Mouse (Mus musculus): ENCODE results near the gene Crygs. TPM values are rescaled to one million over a fixed set of nuclear protein-coding genes. Genes with fewer than 3 reads are reported as not detected.

Gene Crygs
- polyA plus RNA-seq, 1 experiment from 2014 or later, result 0.17 TPM

- H3K36me3 ChIP-seq (replicated peaks), result no peaks in the 10 kb centered on the region
- no peak overlapping the region for H3K27ac ChIP-seq (replicated peaks)
- H3K9me3 ChIP-seq, result no peaks in the 10 kb centered on the region
- no peaks in the 10 kb centered on the region for H3K4me1 ChIP-seq
- WGBS, result 57% methylated on average over 5 of the region's 5 CpGs
- no peak for DNase-seq (ENCODE audit: low spot score)
- H3K27me3 ChIP-seq (replicated peaks; ENCODE audit: low read depth, poor library complexity, severe bottlenecking), result no peaks in the 10 kb centered on the region
- no peak overlapping the region for H3K4me3 ChIP-seq
Observed at GRCm38 (mm10) chr16:22775471-22775985, 35.8 kb downstream of the Crygs start.

GRCm38 (mm10) chr16:22768661-22769060 lies 42.7 kb downstream of the Crygs start:
- no peak overlapping the region for H3K4me3 ChIP-seq
- no peaks in the 10 kb centered on the region; the same call in 1 of the 2 replicates for H3K4me1 ChIP-seq
- H3K27ac ChIP-seq (replicated peaks), result no peak overlapping the region
- DNase-seq (ENCODE audit: low spot score), result no peak
- no peaks in the 10 kb centered on the region for H3K27me3 ChIP-seq (replicated peaks; ENCODE audit: low read depth, poor library complexity, severe bottlenecking)
- H3K9me3 ChIP-seq, result no peaks in the 10 kb centered on the region
- no peaks in the 10 kb centered on the region for H3K36me3 ChIP-seq (replicated peaks)
- WGBS, result 90% methylated on average over 8 of the region's 8 CpGs

GRCm38 (mm10) chr16:22767405-22767804 lies 44.0 kb downstream of the Crygs start:
- DNase-seq (ENCODE audit: low spot score), result no peak
- Histone ChIP-seq H3K36me3 (replicated peaks) (no peaks in the 10 kb centered on the region), H3K4me1 (no peaks in the 10 kb centered on the region; the same call in 1 of the 2 replicates), H3K4me3 (no peak overlapping the region), H3K27me3 (replicated peaks; ENCODE audit: low read depth, poor library complexity, severe bottlenecking) (no peaks in the 10 kb centered on the region), H3K9me3 (no peaks in the 10 kb centered on the region), H3K27ac (replicated peaks) (no peak overlapping the region)
- 90% methylated on average over 3 of the region's 3 CpGs for WGBS

DNA sequence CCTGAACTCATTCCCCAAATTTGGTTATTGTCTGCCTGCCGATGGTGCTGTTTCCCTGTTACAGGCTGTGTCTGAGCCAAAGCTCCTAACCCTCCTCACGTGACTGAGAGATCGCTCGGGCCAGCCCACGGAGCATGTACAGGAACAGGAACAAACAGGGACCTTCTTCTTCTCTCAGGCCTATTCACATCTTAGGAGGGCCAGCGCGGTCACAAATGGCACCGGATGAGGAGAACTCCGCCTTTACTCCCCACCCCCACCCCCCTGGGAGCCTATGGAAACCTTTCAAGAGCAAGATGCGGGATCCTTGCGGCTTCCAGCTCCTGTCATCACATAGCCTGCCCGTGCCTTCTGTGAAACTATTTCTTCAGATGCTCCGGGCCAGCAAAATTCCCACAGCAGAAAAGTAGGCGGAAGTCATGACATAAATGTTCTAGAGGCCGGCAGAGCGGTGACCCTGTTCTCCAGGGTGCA lies 44.6 kb downstream of the Crygs start:
- Histone ChIP-seq H3K9me3 (no peaks in the 10 kb centered on the region), H3K4me3 (no peak overlapping the region), H3K36me3 (replicated peaks) (no peaks in the 10 kb centered on the region), H3K4me1 (no peaks in the 10 kb centered on the region; the same call in 1 of the 2 replicates), H3K27me3 (replicated peaks; ENCODE audit: low read depth, poor library complexity, severe bottlenecking) (no peaks in the 10 kb centered on the region), H3K27ac (replicated peaks) (no peak overlapping the region)
- DNase-seq (ENCODE audit: low spot score), result no peak
- 74% methylated on average over 16 of the region's 16 CpGs for WGBS

DNA sequence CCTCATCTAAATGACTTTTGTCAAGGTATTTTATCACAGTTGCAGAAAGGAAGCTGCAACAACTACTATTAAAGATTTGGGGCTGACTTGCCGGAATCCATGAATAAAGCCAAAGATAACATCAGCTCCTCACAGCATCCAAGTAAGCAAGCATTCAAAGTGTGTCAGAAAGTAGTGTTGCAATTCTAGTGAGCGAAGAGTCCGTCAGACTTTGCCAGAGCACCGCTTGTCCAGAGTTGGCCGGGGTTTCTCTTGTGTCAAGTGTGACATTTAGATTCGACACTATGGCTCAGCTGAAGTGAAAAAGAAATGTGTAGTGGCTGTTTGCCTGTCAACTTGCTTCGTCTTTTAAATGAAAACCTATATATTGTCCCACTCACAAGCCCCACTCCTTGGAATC lies 45.8 kb downstream of the Crygs start:
- H3K4me1 ChIP-seq, result no peaks in the 10 kb centered on the region; the same call in 1 of the 2 replicates
- WGBS, result 91% methylated on average over 7 of the region's 7 CpGs

More for the DNA sequence above, 45.8 kb downstream of the Crygs start:
- H3K4me3 ChIP-seq, result no peak overlapping the region
- H3K27ac ChIP-seq (replicated peaks), result no peak overlapping the region
- no peaks in the 10 kb centered on the region for H3K9me3 ChIP-seq
- H3K27me3 ChIP-seq (replicated peaks; ENCODE audit: low read depth, poor library complexity, severe bottlenecking), result no peaks in the 10 kb centered on the region
- H3K36me3 ChIP-seq (replicated peaks), result no peaks in the 10 kb centered on the region
- DNase-seq (ENCODE audit: low spot score), result no peak

Other genes with a start within 250 kb of the Crygs start
- gene Dgkg, start 154.4 kb downstream of the Crygs start, polyA plus RNA-seq (2016; fragmentation: Nextera tagmentation; extraction: Ambion mirVana), result 0.20 and 0.22 TPM in 2 replicates
- gene Tbccd1, start 46.1 kb upstream of the Crygs start, polyA plus RNA-seq (2016; fragmentation: Nextera tagmentation; extraction: Ambion mirVana), result 38.6 and 39.1 TPM in 2 replicates
- 88.4 and 90.8 TPM in 2 replicates for gene Dnajb11, start 46.3 kb upstream of the Crygs start, polyA plus RNA-seq (2016; fragmentation: Nextera tagmentation; extraction: Ambion mirVana)
- gene Ahsg, start 79.7 kb upstream of the Crygs start, polyA plus RNA-seq (2016; fragmentation: Nextera tagmentation; extraction: Ambion mirVana), result not detected in 2 replicates
- not detected in 2 replicates for gene Fetub, start 106.8 kb upstream of the Crygs start, polyA plus RNA-seq (2016; fragmentation: Nextera tagmentation; extraction: Ambion mirVana)
- gene Hrg, start 139.5 kb upstream of the Crygs start, polyA plus RNA-seq (2016; fragmentation: Nextera tagmentation; extraction: Ambion mirVana), result 0.16 TPM in 1 of 2 replicates, not detected in the other
- not detected in 2 replicates for gene Kng2, start 217.9 kb upstream of the Crygs start, polyA plus RNA-seq (2016; fragmentation: Nextera tagmentation; extraction: Ambion mirVana)
- gene Kng1, start 246.3 kb upstream of the Crygs start, polyA plus RNA-seq (2016; fragmentation: Nextera tagmentation; extraction: Ambion mirVana), result not detected in 2 replicates

Data from embryonic facial prominence, embryonic 10.5 days (tissue).